Mouse (Mus musculus): ENCODE data around the gene Zfp428. TPM values are rescaled to one million over a fixed set of nuclear protein-coding genes. Genes with fewer than 3 reads are reported as not detected.
A peak's percentile ranks its signal among the peaks of the same experiment; 100 is the strongest.

Gene Zfp428
- polyA plus RNA-seq, 1 experiment from 2014 or later = 37.7 TPM

GRCm38 (mm10) chr7:24530062-24530931 lies 23.5 kb downstream of the Zfp428 start, which contains the start of gene Irgq:
TSS of gene Irgq (plus strand) at chr7:24530689.
- under 1% methylated on average over 44 of the region's 44 CpGs for WGBS
- Histone ChIP-seq H3K4me1 (ENCODE audit: insufficient read depth) (0 out of 2 replicates have a peak, but pooled peaks cover 2% of the 10 kb centered on the region), H3K4me2 (peak within 1 kb of the TSS; percentile 77), H3K27me3 (ENCODE audit: insufficient read depth, low read length) (no peaks in the 10 kb centered on the region), H3K9me3 (ENCODE audit: low read depth, low read length) (no peaks in the 10 kb centered on the region), H3K27ac (ENCODE audit: low read depth) (peak within 1 kb of the TSS; percentile 86), H3K36me3 (ENCODE audit: insufficient read depth) (peaks cover 22% of the 10 kb centered on the region), H3K4me3 (ENCODE audit: low read depth, low read length) (peak within 1 kb of the TSS; percentile 61), H3K9ac (peak within 1 kb of the TSS; percentile 83)
- DNase-seq (peak; percentile 100), ATAC-seq (ENCODE audit: insufficient read depth) (peak; percentile 95)
- TF ChIP-seq CTCF (IDR thresholded peaks at IDR 0.05; ENCODE audit: low read depth) = no peak

- H3K9ac ChIP-seq = peak overlapping the region; percentile 83
- H3K4me1 ChIP-seq (ENCODE audit: insufficient read depth) = 0 out of 2 replicates have a peak, but pooled peaks cover 2% of the 10 kb centered on the region
- peak overlapping the region; percentile 61 for H3K4me3 ChIP-seq (ENCODE audit: low read depth, low read length)
- 1% methylated on average over 43 of the region's 43 CpGs for WGBS
- peak; percentile 66 for ATAC-seq (ENCODE audit: insufficient read depth)
- peak; percentile 85 for TF ChIP-seq CTCF (IDR thresholded peaks at IDR 0.05; ENCODE audit: low read depth)
- H3K9me3 ChIP-seq (ENCODE audit: low read depth, low read length) = no peaks in the 10 kb centered on the region
- peak overlapping the region; percentile 81 for H3K27ac ChIP-seq (ENCODE audit: low read depth)
- no peaks in the 10 kb centered on the region for H3K27me3 ChIP-seq (ENCODE audit: insufficient read depth, low read length)
- peak; percentile 88 for DNase-seq
- H3K4me2 ChIP-seq = peak overlapping the region; percentile 77
- peaks cover 33% of the 10 kb centered on the region for H3K36me3 ChIP-seq (ENCODE audit: insufficient read depth)
Measured at GRCm38 (mm10) chr7:24531211-24531971, 24.6 kb downstream of the Zfp428 start.

- no peak overlapping the region for H3K4me3 ChIP-seq (ENCODE audit: low read depth, low read length)
- H3K4me2 ChIP-seq = no peak overlapping the region
- DNase-seq (no peak), ATAC-seq (ENCODE audit: insufficient read depth) (no peak)
- no peak for TF ChIP-seq CTCF (IDR thresholded peaks at IDR 0.05; ENCODE audit: low read depth)
- 0 out of 2 replicates have a peak, but pooled peaks cover 2% of the 10 kb centered on the region for H3K4me1 ChIP-seq (ENCODE audit: insufficient read depth)
- 83% methylated on average over 28 of the region's 28 CpGs for WGBS
- peaks cover 33% of the 10 kb centered on the region for H3K36me3 ChIP-seq (ENCODE audit: insufficient read depth)
- H3K9ac ChIP-seq = no peak overlapping the region; the same call in 1 of the 2 replicates
- no peaks in the 10 kb centered on the region for H3K9me3 ChIP-seq (ENCODE audit: low read depth, low read length)
- no peaks in the 10 kb centered on the region for H3K27me3 ChIP-seq (ENCODE audit: insufficient read depth, low read length)
- no peak overlapping the region for H3K27ac ChIP-seq (ENCODE audit: low read depth)
Measured at GRCm38 (mm10) chr7:24533031-24533571, 26.3 kb downstream of the Zfp428 start.

GRCm38 (mm10) chr7:24533806-24534205 lies 27.0 kb downstream of the Zfp428 start:
- Histone ChIP-seq H3K27me3 (ENCODE audit: insufficient read depth, low read length) (no peaks in the 10 kb centered on the region), H3K4me1 (ENCODE audit: insufficient read depth) (0 out of 2 replicates have a peak, but pooled peaks cover 2% of the 10 kb centered on the region), H3K9me3 (ENCODE audit: low read depth, low read length) (no peaks in the 10 kb centered on the region), H3K9ac (no peak overlapping the region), H3K4me2 (peak overlapping the region; percentile 18; the same call in 1 of the 2 replicates), H3K27ac (ENCODE audit: low read depth) (no peak overlapping the region), H3K36me3 (ENCODE audit: insufficient read depth) (peaks cover 33% of the 10 kb centered on the region), H3K4me3 (ENCODE audit: low read depth, low read length) (no peak overlapping the region)
- no peak for TF ChIP-seq CTCF (IDR thresholded peaks at IDR 0.05; ENCODE audit: low read depth)
- 49% methylated on average over 41 of the region's 42 CpGs for WGBS
- no peak for DNase-seq
- ATAC-seq (ENCODE audit: insufficient read depth) = no peak

- Histone ChIP-seq H3K9ac (no peak overlapping the region), H3K4me1 (ENCODE audit: insufficient read depth) (0 out of 2 replicates have a peak, but pooled peaks cover under 1% of the 10 kb centered on the region), H3K9me3 (ENCODE audit: low read depth, low read length) (no peaks in the 10 kb centered on the region), H3K4me2 (peak overlapping the region; percentile 18; the same call in 1 of the 2 replicates), H3K4me3 (ENCODE audit: low read depth, low read length) (no peak overlapping the region), H3K27ac (ENCODE audit: low read depth) (no peak overlapping the region), H3K36me3 (ENCODE audit: insufficient read depth) (peaks cover 33% of the 10 kb centered on the region), H3K27me3 (ENCODE audit: insufficient read depth, low read length) (no peaks in the 10 kb centered on the region)
- no peak for TF ChIP-seq CTCF (IDR thresholded peaks at IDR 0.05; ENCODE audit: low read depth)
- DNase-seq (peak; percentile 15), ATAC-seq (ENCODE audit: insufficient read depth) (no peak)
- WGBS = 45% methylated on average over 19 of the region's 19 CpGs
Measured at GRCm38 (mm10) chr7:24534301-24534700, 27.5 kb downstream of the Zfp428 start.

- no peak for TF ChIP-seq CTCF (IDR thresholded peaks at IDR 0.05; ENCODE audit: low read depth)
- Histone ChIP-seq H3K9me3 (ENCODE audit: low read depth, low read length) (no peaks in the 10 kb centered on the region), H3K9ac (no peak overlapping the region), H3K4me1 (ENCODE audit: insufficient read depth) (no peaks in the 10 kb centered on the region), H3K27me3 (ENCODE audit: insufficient read depth, low read length) (no peaks in the 10 kb centered on the region), H3K4me2 (no peak overlapping the region), H3K4me3 (ENCODE audit: low read depth, low read length) (no peak overlapping the region), H3K36me3 (ENCODE audit: insufficient read depth) (peaks cover 33% of the 10 kb centered on the region), H3K27ac (ENCODE audit: low read depth) (no peak overlapping the region)
- ATAC-seq (ENCODE audit: insufficient read depth) (no peak), DNase-seq (no peak)
- 77% methylated on average over 4 of the region's 4 CpGs for WGBS
Measured at GRCm38 (mm10) chr7:24537081-24537480, 30.3 kb downstream of the Zfp428 start.

Measured in lung, embryonic 14.5 days (tissue).